In the genomic region with DNA sequence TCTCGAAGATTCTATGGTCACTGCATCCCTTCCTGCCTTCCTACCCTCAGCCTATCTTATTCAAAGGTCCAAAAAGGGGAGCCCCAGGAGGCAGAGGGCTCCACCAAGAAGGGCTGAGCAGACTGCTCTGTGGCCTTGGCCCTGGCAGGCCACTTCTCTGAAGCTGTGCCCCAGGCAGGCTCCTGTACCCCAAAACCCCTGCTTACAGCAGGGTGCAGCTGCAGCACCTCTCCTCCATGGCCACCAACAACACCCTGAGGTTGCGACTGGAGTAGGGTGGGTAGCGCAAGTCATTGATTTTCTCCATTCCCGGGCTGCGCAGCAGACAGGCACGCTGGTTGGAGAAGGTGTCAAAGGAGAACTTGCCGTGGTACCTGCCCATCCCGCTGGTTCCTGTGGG, we compare ENCODE assay signal across 9 mouse cellular contexts. TPM values are rescaled to one million over a fixed set of nuclear protein-coding genes. Genes with fewer than 3 reads are reported as not detected.
DNase-seq lines count a peak whose midpoint lies in the region; ATAC-seq and TF ChIP-seq lines count a peak whose summit lies in the region.
"Had no signal": no experiment of that assay in that cellular context is flagged by ENCODE, and none has a peak within 500 bp of the region (broad histone marks: within the 10 kb centered on the region; RNA-seq: fewer than 3 reads in every experiment).

No protein-coding gene starts in this region.

- 88% methylated on average over 8 of the region's 8 CpGs for WGBS in cerebellum, adult 2 months
- 88% methylated on average over 8 of the region's 8 CpGs for whole genome bisulfite sequencing in limb, embryonic 13.5 days
- WGBS in stomach, embryonic 15.5 days: 84% methylated on average over 8 of the region's 8 CpGs

- H3K9ac ChIP-seq in limb, embryonic 13.5 days: peak overlapping the region; percentile 59
- no peak overlapping the region; the same call in 1 of the 2 replicates for H3K9ac ChIP-seq in stomach, embryonic 15.5 days

- no peak for ATAC-seq in megakaryocyte, adult 5-6 weeks (ENCODE audit: poor library complexity, severe bottlenecking)
- no peak for ATAC-seq in limb, embryonic 13.5 days (ENCODE audit: low FRiP score, low read depth)
- no peak for ATAC-seq in stomach, embryonic 15.5 days (ENCODE audit: insufficient read depth, low FRiP score, low read depth)
- ATAC-seq in megakaryocyte-erythroid progenitor cell, adult 5-6 weeks (replicated peaks; ENCODE audit: low FRiP score, low TSS enrichment, poor library complexity, severe bottlenecking): no peak

- no peaks in the 10 kb centered on the region for H3K9me3 ChIP-seq in megakaryocyte, embryonic 14.5 days
- H3K9me3 ChIP-seq in limb, embryonic 13.5 days: no peaks in the 10 kb centered on the region
- no peaks in the 10 kb centered on the region for H3K9me3 ChIP-seq in stomach, embryonic 15.5 days

- H3K36me3 ChIP-seq in megakaryocyte, embryonic 14.5 days (replicated peaks; ENCODE audit: low read length): peaks cover 39% of the 10 kb centered on the region
- peaks cover 28% of the 10 kb centered on the region for H3K36me3 ChIP-seq in limb, embryonic 13.5 days
- H3K36me3 ChIP-seq in stomach, embryonic 15.5 days: peaks cover 15% of the 10 kb centered on the region

- peak overlapping the region; percentile 67; the same call in 1 of the 2 replicates for H3K27ac ChIP-seq in cerebellum, adult 2 months (ENCODE audit: insufficient read depth, low read length)
- H3K27ac ChIP-seq in limb, embryonic 13.5 days: peak overlapping the region; percentile 73; the same call in 1 of the 2 replicates
- no peak overlapping the region for H3K27ac ChIP-seq in stomach, embryonic 15.5 days

- no peak for DNase-seq in cerebellum, adult 2 months
- no peak for DNase-seq in cerebellum, postnatal 10 days
- DNase-seq in testis, postnatal 10 days (ENCODE audit: low spot score): no peak
- DNase-seq: thymus, postnatal 14 days had no signal

- peak overlapping the region; percentile 81 for H3K4me2 ChIP-seq in limb, embryonic 13.5 days (replicated peaks)
- peak overlapping the region; percentile 69 for H3K4me2 ChIP-seq in stomach, embryonic 15.5 days

- H3K4me1 ChIP-seq in cerebellum, adult 2 months (ENCODE audit: control insufficient read depth, insufficient read depth, low read length): peaks cover 11% of the 10 kb centered on the region; the same call in 1 of the 2 replicates
- peaks cover 60% of the 10 kb centered on the region for H3K4me1 ChIP-seq in megakaryocyte, embryonic 14.5 days
- peaks cover 18% of the 10 kb centered on the region for H3K4me1 ChIP-seq in limb, embryonic 13.5 days
- H3K4me1 ChIP-seq in stomach, embryonic 15.5 days: peaks cover 14% of the 10 kb centered on the region

- TF ChIP-seq POLR2A in cerebellum, adult 2 months (IDR thresholded peaks at IDR 0.05; ENCODE audit: borderline replicate concordance, insufficient read depth, low read length): no peak

- H3K27me3 ChIP-seq in cerebellum, adult 2 months (ENCODE audit: control insufficient read depth, insufficient read depth, low read length): no peaks in the 10 kb centered on the region
- H3K27me3 ChIP-seq in megakaryocyte, embryonic 14.5 days (replicated peaks): no peaks in the 10 kb centered on the region
- no peaks in the 10 kb centered on the region for H3K27me3 ChIP-seq in limb, embryonic 13.5 days
- no peaks in the 10 kb centered on the region for H3K27me3 ChIP-seq in stomach, embryonic 15.5 days (replicated peaks)

- TF ChIP-seq CTCF in cerebellum, adult 2 months (IDR thresholded peaks at IDR 0.05; ENCODE audit: borderline replicate concordance, insufficient read depth, low read depth, low read length): no peak

- H3K4me3 ChIP-seq in cerebellum, adult 2 months (replicated peaks; ENCODE audit: insufficient read depth, low read depth, low read length): peak overlapping the region; percentile 81
- peak overlapping the region; percentile 94 for H3K4me3 ChIP-seq in megakaryocyte, embryonic 14.5 days (replicated peaks)
- peak overlapping the region; percentile 68 for H3K4me3 ChIP-seq in limb, embryonic 13.5 days
- H3K4me3 ChIP-seq in stomach, embryonic 15.5 days (replicated peaks): peak overlapping the region; percentile 78

RNA-seq across cellular contexts. Expression of a gene that starts 1.1 kb away (rescaled TPM):
- 363 and 369 TPM in 2 replicates for polyA plus RNA-seq in cerebellum, adult 2 months (2012; rRNA removed)
- 38.8 and 142 TPM in 2 replicates for polyA plus RNA-seq in megakaryocyte, embryonic 14.5 days (2012; ENCODE audit: insufficient read depth, low replicate concordance)
- total RNA-seq in megakaryocyte, adult 5-6 weeks (2015): 213 and 215 TPM in 2 replicates
- 60.4 and 83.5 TPM in 2 replicates for total RNA-seq in megakaryocyte, adult 5-6 weeks (2017)
- polyA plus RNA-seq in limb, embryonic 13.5 days (2015; fragmentation: Nextera tagmentation; extraction: Ambion mirVana): 259 and 267 TPM in 2 replicates
- 312 and 320 TPM in 2 replicates for polyA plus RNA-seq in stomach, embryonic 15.5 days (2015; fragmentation: Nextera tagmentation; extraction: Ambion mirVana)
- total RNA-seq in megakaryocyte-erythroid progenitor cell, adult 5-6 weeks (2014; fragmentation: Nextera tagmentation): 175 and 218 TPM in 2 replicates
- 54.3 and 59.0 TPM in 2 replicates for total RNA-seq in megakaryocyte-erythroid progenitor cell, adult 5-6 weeks (2017)

RNA-seq across cellular contexts. Expression of a gene that starts 6.8 kb away (rescaled TPM):
- 29.9 and 32.3 TPM in 2 replicates for polyA plus RNA-seq in cerebellum, adult 2 months (2012; rRNA removed)
- polyA plus RNA-seq in megakaryocyte, embryonic 14.5 days (2012; ENCODE audit: insufficient read depth, low replicate concordance): 39.3 and 78.0 TPM in 2 replicates
- total RNA-seq in megakaryocyte, adult 5-6 weeks (2015): 197 and 207 TPM in 2 replicates
- 315 and 316 TPM in 2 replicates for total RNA-seq in megakaryocyte, adult 5-6 weeks (2017)
- 40.3 and 52.9 TPM in 2 replicates for polyA plus RNA-seq in limb, embryonic 13.5 days (2015; fragmentation: Nextera tagmentation; extraction: Ambion mirVana)
- 34.7 and 42.6 TPM in 2 replicates for polyA plus RNA-seq in stomach, embryonic 15.5 days (2015; fragmentation: Nextera tagmentation; extraction: Ambion mirVana)
- total RNA-seq in megakaryocyte-erythroid progenitor cell, adult 5-6 weeks (2014; fragmentation: Nextera tagmentation): 27.6 and 37.7 TPM in 2 replicates
- 6.7 and 44.0 TPM in 2 replicates for total RNA-seq in megakaryocyte-erythroid progenitor cell, adult 5-6 weeks (2017)

RNA-seq across cellular contexts. Expression of a gene that starts 15.9 kb away (rescaled TPM):
- polyA plus RNA-seq in cerebellum, adult 2 months (2012; rRNA removed): 7.0 and 8.0 TPM in 2 replicates
- polyA plus RNA-seq in megakaryocyte, embryonic 14.5 days (2012; ENCODE audit: insufficient read depth, low replicate concordance): 2.8 TPM in 1 of 2 replicates, not detected in the other
- 47.3 and 48.1 TPM in 2 replicates for total RNA-seq in megakaryocyte, adult 5-6 weeks (2015)
- 104 TPM in 2 replicates for total RNA-seq in megakaryocyte, adult 5-6 weeks (2017)
- 1.1 and 1.3 TPM in 2 replicates for polyA plus RNA-seq in limb, embryonic 13.5 days (2015; fragmentation: Nextera tagmentation; extraction: Ambion mirVana)
- polyA plus RNA-seq in stomach, embryonic 15.5 days (2015; fragmentation: Nextera tagmentation; extraction: Ambion mirVana): 3.6 and 4.2 TPM in 2 replicates
- total RNA-seq in megakaryocyte-erythroid progenitor cell, adult 5-6 weeks (2014; fragmentation: Nextera tagmentation): 3.9 TPM in 1 of 2 replicates, not detected in the other
- total RNA-seq in megakaryocyte-erythroid progenitor cell, adult 5-6 weeks (2017): not detected in 2 replicates

RNA-seq across cellular contexts. Expression of a gene that starts 21.3 kb away (rescaled TPM):
- 14.3 and 14.5 TPM in 2 replicates for polyA plus RNA-seq in cerebellum, adult 2 months (2012; rRNA removed)
- polyA plus RNA-seq in megakaryocyte, embryonic 14.5 days (2012; ENCODE audit: insufficient read depth, low replicate concordance): 30.5 and 188 TPM in 2 replicates
- total RNA-seq in megakaryocyte, adult 5-6 weeks (2015): 242 and 258 TPM in 2 replicates
- total RNA-seq in megakaryocyte, adult 5-6 weeks (2017): 447 and 483 TPM in 2 replicates
- 14.2 and 15.0 TPM in 2 replicates for polyA plus RNA-seq in limb, embryonic 13.5 days (2015; fragmentation: Nextera tagmentation; extraction: Ambion mirVana)
- 21.4 and 22.2 TPM in 2 replicates for polyA plus RNA-seq in stomach, embryonic 15.5 days (2015; fragmentation: Nextera tagmentation; extraction: Ambion mirVana)
- total RNA-seq in megakaryocyte-erythroid progenitor cell, adult 5-6 weeks (2014; fragmentation: Nextera tagmentation): 9.1 and 10.4 TPM in 2 replicates
- 3.9 and 16.4 TPM in 2 replicates for total RNA-seq in megakaryocyte-erythroid progenitor cell, adult 5-6 weeks (2017)

RNA-seq across cellular contexts. Expression of a gene that starts 44.8 kb away (rescaled TPM):
- polyA plus RNA-seq in cerebellum, adult 2 months (2012; rRNA removed): 0.11 and 0.21 TPM in 2 replicates
- polyA plus RNA-seq in megakaryocyte, embryonic 14.5 days (2012; ENCODE audit: insufficient read depth, low replicate concordance): 0.04 TPM in 1 of 2 replicates, not detected in the other
- total RNA-seq in megakaryocyte, adult 5-6 weeks (2015): 1.4 and 2.7 TPM in 2 replicates
- total RNA-seq in megakaryocyte, adult 5-6 weeks (2017): 2.4 TPM in 2 replicates
- polyA plus RNA-seq in limb, embryonic 13.5 days (2015; fragmentation: Nextera tagmentation; extraction: Ambion mirVana): 0.05 TPM in 1 of 2 replicates, not detected in the other
- polyA plus RNA-seq in stomach, embryonic 15.5 days (2015; fragmentation: Nextera tagmentation; extraction: Ambion mirVana): 0.06 and 0.12 TPM in 2 replicates
- not detected in 2 replicates for total RNA-seq in megakaryocyte-erythroid progenitor cell, adult 5-6 weeks (2014; fragmentation: Nextera tagmentation)
- not detected in 2 replicates for total RNA-seq in megakaryocyte-erythroid progenitor cell, adult 5-6 weeks (2017)
